Mouse (Mus musculus): ENCODE measurements around the gene Arhgef6.

Arhgef6 gene

GRCm38 (mm10) chrX:57303188-57303878 lies 35.2 kb downstream of the Arhgef6 start:
- no peak for DNase-seq (ENCODE audit: low spot score in 2 of 2)

- DNase-seq (ENCODE audit: low spot score in 2 of 2): no peak
Observed at GRCm38 (mm10) chrX:57298946-57299345, 39.6 kb downstream of the Arhgef6 start.

- DNase-seq (ENCODE audit: low spot score in 2 of 2): no peak
Observed at GRCm38 (mm10) chrX:57288458-57288857, 50.1 kb downstream of the Arhgef6 start.

GRCm38 (mm10) chrX:57286281-57286680 lies 52.2 kb downstream of the Arhgef6 start:
- DNase-seq (ENCODE audit: low spot score in 2 of 2): no peak

GRCm38 (mm10) chrX:57282184-57282583 lies 56.3 kb downstream of the Arhgef6 start:
- no peak for DNase-seq (ENCODE audit: low spot score in 2 of 2)

GRCm38 (mm10) chrX:57277560-57278335 lies 60.8 kb downstream of the Arhgef6 start:
- no peak for DNase-seq (ENCODE audit: low spot score in 2 of 2)

GRCm38 (mm10) chrX:57263515-57263914 lies 75.0 kb downstream of the Arhgef6 start:
- no peak for DNase-seq (ENCODE audit: low spot score in 2 of 2)

GRCm38 (mm10) chrX:57260744-57261143 lies 77.8 kb downstream of the Arhgef6 start:
- peak in 1 of 2 experiments; percentile 11 for DNase-seq (ENCODE audit: low spot score in 2 of 2)

GRCm38 (mm10) chrX:57253329-57254055 lies 85.0 kb downstream of the Arhgef6 start:
- DNase-seq (ENCODE audit: low spot score in 2 of 2): no peak

GRCm38 (mm10) chrX:57238572-57238971 lies 100.0 kb downstream of the Arhgef6 start:
- DNase-seq (ENCODE audit: low spot score in 2 of 2): no peak

- no peak for DNase-seq (ENCODE audit: low spot score in 2 of 2)
Observed at GRCm38 (mm10) chrX:57235982-57236381, 102.5 kb downstream of the Arhgef6 start.

- DNase-seq (ENCODE audit: low spot score in 2 of 2): peak; percentile 11 to 28
Observed at GRCm38 (mm10) chrX:57233596-57233995, 104.9 kb downstream of the Arhgef6 start.

GRCm38 (mm10) chrX:57228178-57228577 lies 110.4 kb downstream of the Arhgef6 start:
- no peak for DNase-seq (ENCODE audit: low spot score in 2 of 2)

GRCm38 (mm10) chrX:57223301-57223700 lies 115.2 kb downstream of the Arhgef6 start:
- DNase-seq (ENCODE audit: low spot score in 2 of 2): peak in 1 of 2 experiments; percentile 17

GRCm38 (mm10) chrX:57221881-57222280 lies 116.6 kb downstream of the Arhgef6 start:
- no peak for DNase-seq (ENCODE audit: low spot score in 2 of 2)

- DNase-seq (ENCODE audit: low spot score in 2 of 2): no peak
Observed at GRCm38 (mm10) chrX:57219563-57219962, 119.0 kb downstream of the Arhgef6 start.

GRCm38 (mm10) chrX:57216271-57216670 lies 122.3 kb downstream of the Arhgef6 start:
- no peak for DNase-seq (ENCODE audit: low spot score in 2 of 2)

- DNase-seq (ENCODE audit: low spot score in 2 of 2): no peak
Observed at GRCm38 (mm10) chrX:57215495-57215894, 123.0 kb downstream of the Arhgef6 start.

- DNase-seq (ENCODE audit: low spot score in 2 of 2): no peak
Observed at GRCm38 (mm10) chrX:57212862-57213261, 125.7 kb downstream of the Arhgef6 start.

- DNase-seq (ENCODE audit: low spot score in 2 of 2): no peak
Observed at GRCm38 (mm10) chrX:57211876-57212275, 126.7 kb downstream of the Arhgef6 start, which contains the start of gene Cd40lg. Gene Cd40lg (plus strand): TSS chrX:57212143.

GRCm38 (mm10) chrX:57210591-57210990 lies 127.9 kb downstream of the Arhgef6 start:
- no peak for DNase-seq (ENCODE audit: low spot score in 2 of 2)

GRCm38 (mm10) chrX:57200397-57200796 lies 138.1 kb downstream of the Arhgef6 start:
- DNase-seq (ENCODE audit: low spot score in 2 of 2): no peak

All from frontal cortex, postnatal 36 days (tissue).